Mouse (Mus musculus): ENCODE results near the gene Vmn2r88. TPM values are rescaled to one million over a fixed set of nuclear protein-coding genes. Genes with fewer than 3 reads are reported as not detected.
"Not testable (repeated sequence)": the region's sequence is repeated elsewhere in the genome, so short reads cannot be mapped to it uniquely, and the experiment has no call there.

Gene Vmn2r88
- not detected for total RNA-seq (2021)

- DNase-seq (ENCODE audit: low spot score), result no peak
- intact Hi-C loops (cut with DNase I), result no loop called here
Observed at GRCm38 (mm10) chr14:51410520-51410919, at the start of gene Vmn2r88. Vmn2r88 (plus strand) TSS chr14:51410820.

- DNase-seq (ENCODE audit: low spot score), result no peak
- intact Hi-C loops (cut with DNase I), result no loop called here
Observed at GRCm38 (mm10) chr14:51361456-51361855, 49.2 kb upstream of the Vmn2r88 start, which contains the start of gene Gm7247. Gm7247 (plus strand) TSS chr14:51361756.

- intact Hi-C loops (cut with DNase I), result no loop called here
- DNase-seq (ENCODE audit: low spot score), result no peak
Observed at GRCm38 (mm10) chr14:51382805-51383204, 27.8 kb upstream of the Vmn2r88 start.

- intact Hi-C loops (cut with DNase I), result no loop called here
Observed at GRCm38 (mm10) chr14:51384351-51384750, 26.3 kb upstream of the Vmn2r88 start.

GRCm38 (mm10) chr14:51385741-51386140, 24.9 kb upstream of the Vmn2r88 start:
- intact Hi-C loops (cut with DNase I), result no loop called here
- DNase-seq (ENCODE audit: low spot score), result no peak

More at GRCm38 (mm10) chr14:51384351-51384750, 26.3 kb upstream of the Vmn2r88 start:
- no peak for DNase-seq (ENCODE audit: low spot score)

- intact Hi-C loops (cut with DNase I), result no loop called here
Observed at GRCm38 (mm10) chr14:51387768-51388167, 22.9 kb upstream of the Vmn2r88 start.

GRCm38 (mm10) chr14:51388222-51388621, 22.4 kb upstream of the Vmn2r88 start:
- no peak for DNase-seq (ENCODE audit: low spot score)
- intact Hi-C loops (cut with DNase I), result no loop called here

More at GRCm38 (mm10) chr14:51387768-51388167, 22.9 kb upstream of the Vmn2r88 start:
- no peak for DNase-seq (ENCODE audit: low spot score)

GRCm38 (mm10) chr14:51423885-51424284, 13.3 kb downstream of the Vmn2r88 start:
- DNase-seq (ENCODE audit: low spot score), result no peak
- intact Hi-C loops (cut with DNase I), result no loop called here

GRCm38 (mm10) chr14:51430138-51430537, 19.5 kb downstream of the Vmn2r88 start:
- DNase-seq (ENCODE audit: low spot score); intact Hi-C loops (cut with DNase I): not testable (repeated sequence)

- intact Hi-C loops (cut with DNase I), result no loop called here
- DNase-seq (ENCODE audit: low spot score), result no peak
Observed at GRCm38 (mm10) chr14:51434546-51434945, 23.9 kb downstream of the Vmn2r88 start.

- no peak for DNase-seq (ENCODE audit: low spot score)
- intact Hi-C loops (cut with DNase I), result no loop called here
Observed at GRCm38 (mm10) chr14:51435020-51435419, 24.4 kb downstream of the Vmn2r88 start.

- no peak for DNase-seq (ENCODE audit: low spot score)
- intact Hi-C loops (cut with DNase I), result no loop called here
Observed at GRCm38 (mm10) chr14:51438955-51439354, 28.3 kb downstream of the Vmn2r88 start.

- intact Hi-C loops (cut with DNase I); DNase-seq (ENCODE audit: low spot score): not testable (repeated sequence)
Observed at GRCm38 (mm10) chr14:51451557-51451956, 40.9 kb downstream of the Vmn2r88 start, which contains the start of gene Vmn2r89. Vmn2r89 (plus strand) TSS chr14:51451857.

Other genes starting within 250 kb of the Vmn2r88 start
- gene Rnase2b, start 248.6 kb upstream of the Vmn2r88 start, total RNA-seq (2021), result not detected
- not detected for gene Ang2, start 211.7 kb upstream of the Vmn2r88 start, total RNA-seq (2021)
- not detected for gene Ear14, start 207.4 kb upstream of the Vmn2r88 start, total RNA-seq (2021)
- not detected for gene Rnase2a, start 154.7 kb upstream of the Vmn2r88 start, total RNA-seq (2021)
- not detected for gene Gm7247, start 49.1 kb upstream of the Vmn2r88 start, total RNA-seq (2021)
- not detected for gene Vmn2r89, start 41.0 kb downstream of the Vmn2r88 start, total RNA-seq (2021)
- gene Gm5622, start 142.0 kb downstream of the Vmn2r88 start, total RNA-seq (2021), result not detected
- gene Gm17175, start 163.2 kb downstream of the Vmn2r88 start, total RNA-seq (2021), result not detected
- gene Gm17174, start 181.3 kb downstream of the Vmn2r88 start, total RNA-seq (2021), result not detected
- not detected for gene Gm17078, start 200.5 kb downstream of the Vmn2r88 start, total RNA-seq (2021)
- gene Gm4181, start 224.8 kb downstream of the Vmn2r88 start, total RNA-seq (2021), result not detected

Measured in heart, postnatal 25 days (tissue).